Mouse (Mus musculus) megakaryocyte, embryonic 14.5 days (primary cell): Measurements from ENCODE around the gene Arv1. TPM values are rescaled to one million over a fixed set of nuclear protein-coding genes. Genes with fewer than 3 reads are reported as not detected.

Experiments
- H3K27me3 ChIP-seq: replicated peaks from 2 replicates; pipeline ENCODE3; 2012; ENCODE audit warnings: inconsistent platforms
- H3K36me3 ChIP-seq: replicated peaks from 2 replicates; pipeline ENCODE3; 2012; ENCODE audit warnings: low read length, inconsistent platforms, mixed read lengths
- H3K4me1 ChIP-seq: 2 replicates; pipeline ENCODE4 v1.6.1; 2012; ENCODE audit warnings: inconsistent platforms
- H3K4me3 ChIP-seq: replicated peaks from 2 replicates; pipeline ENCODE3; 2012; ENCODE audit warnings: moderate library complexity, mild to moderate bottlenecking, inconsistent platforms
- H3K9me3 ChIP-seq: 2 replicates; pipeline ENCODE4 v1.6.1; 2012; ENCODE audit warnings: inconsistent platforms
- FLI1 ChIP-seq: IDR thresholded peaks from 2 replicates; pipeline ENCODE4 v1.6.1; 2012; ENCODE audit warnings: low read length, inconsistent platforms, mixed read lengths
- GATA1 ChIP-seq: IDR thresholded peaks from 3 replicates; pipeline ENCODE4 v1.6.1; 2012; ENCODE audit warnings: mixed read lengths, low read length, inconsistent platforms, borderline replicate concordance
- polyA plus RNA-seq: library from polyadenylated mRNA; stranded (reverse); fragments of >175 nt; gene quantifications from 2 replicates; pipeline ENCODE4 v1.2.3, GENCODE M21; 2012; ENCODE audit warnings: low replicate concordance; ENCODE audit not compliant: insufficient read depth

The Arv1 gene
- polyA plus RNA-seq, 1 experiment: 3.8 TPM

DNA sequence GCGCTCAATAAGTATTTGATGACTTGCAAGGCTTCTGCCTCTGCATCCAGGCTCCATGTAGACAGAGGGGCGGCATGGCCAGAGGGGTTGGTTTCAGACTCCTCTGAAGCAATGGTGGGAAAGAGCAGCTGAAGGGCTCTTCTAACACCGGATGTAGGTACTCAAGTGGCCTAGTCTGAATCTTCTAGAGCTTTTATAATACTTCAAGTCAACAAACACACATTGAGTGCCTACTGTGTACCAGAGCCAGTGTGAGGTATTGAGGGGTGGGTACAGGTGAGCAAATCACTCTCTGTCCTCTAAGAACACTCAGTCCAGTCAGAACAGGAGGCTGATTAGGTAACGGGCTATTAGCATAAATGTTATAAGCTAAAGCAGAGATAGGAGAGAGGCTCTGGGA, 30.2 kb upstream of the Arv1 start:
- H3K4me3 ChIP-seq: no peak overlapping the region
- H3K36me3 ChIP-seq: peaks cover 83% of the 10 kb centered on the region
- no peak for TF ChIP-seq GATA1
- TF ChIP-seq FLI1: no peak
- no peaks in the 10 kb centered on the region for H3K9me3 ChIP-seq
- peaks cover 3% of the 10 kb centered on the region; the same call in 1 of the 2 replicates for H3K4me1 ChIP-seq
- no peaks in the 10 kb centered on the region for H3K27me3 ChIP-seq

DNA sequence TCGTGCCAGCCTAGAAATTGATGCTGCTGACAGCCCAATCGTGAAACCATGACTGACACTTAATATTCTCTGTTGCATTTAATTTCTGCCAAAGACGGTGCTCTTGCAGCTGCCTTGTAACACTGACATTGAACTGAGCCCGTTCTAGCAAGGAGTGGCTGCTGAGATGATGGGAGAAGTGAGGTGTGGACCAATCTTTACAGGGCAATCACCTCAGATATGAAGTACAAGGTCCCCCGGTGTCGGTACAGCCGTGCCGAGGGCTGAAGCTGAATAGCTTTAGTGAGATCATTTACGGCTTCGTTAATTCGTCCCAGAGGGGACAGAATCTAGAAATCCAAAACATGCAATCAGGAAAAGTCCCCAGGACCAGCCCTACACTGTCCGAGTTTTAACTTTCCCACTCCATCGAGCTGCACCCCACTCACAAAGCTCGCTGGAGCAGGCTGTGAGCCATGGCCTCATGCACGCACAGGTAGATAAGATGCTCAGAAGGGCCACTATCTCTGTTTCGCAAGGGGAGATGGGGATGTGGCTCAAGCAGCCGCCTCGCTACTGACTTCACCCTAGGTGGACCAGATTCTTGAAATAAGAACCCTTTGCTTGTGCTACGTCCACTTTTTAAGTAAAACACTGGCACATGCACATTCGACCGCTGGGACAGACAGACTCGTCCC, 26.4 kb upstream of the Arv1 start:
- no peaks in the 10 kb centered on the region for H3K9me3 ChIP-seq
- TF ChIP-seq FLI1 (no peak), GATA1 (no peak)
- H3K4me3 ChIP-seq: no peak overlapping the region
- H3K27me3 ChIP-seq: no peaks in the 10 kb centered on the region
- H3K4me1 ChIP-seq: peaks cover 9% of the 10 kb centered on the region
- H3K36me3 ChIP-seq: peaks cover 93% of the 10 kb centered on the region

DNA sequence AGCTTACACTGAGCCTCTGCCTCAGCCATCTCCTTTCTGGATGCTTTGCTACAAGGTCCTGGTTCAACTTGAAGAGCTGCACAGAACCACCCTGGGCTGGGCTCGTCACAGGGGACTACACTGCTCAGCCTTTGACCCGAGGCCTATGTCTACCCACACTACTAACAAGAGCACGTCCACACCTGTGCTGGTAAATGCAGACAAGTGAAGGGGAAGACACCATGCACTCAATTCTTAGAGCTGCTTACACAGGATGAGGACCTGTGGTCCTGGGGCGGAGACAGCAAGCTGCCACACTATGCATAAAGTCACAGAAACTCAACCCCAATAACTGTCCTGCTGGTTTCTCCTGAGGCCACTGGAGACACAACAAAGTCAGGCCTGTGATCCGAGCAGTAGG, 21.7 kb upstream of the Arv1 start:
- Histone ChIP-seq H3K4me3 (no peak overlapping the region), H3K27me3 (no peaks in the 10 kb centered on the region), H3K4me1 (peaks cover 28% of the 10 kb centered on the region), H3K9me3 (no peaks in the 10 kb centered on the region), H3K36me3 (peaks cover 89% of the 10 kb centered on the region)
- TF ChIP-seq GATA1: no peak
- no peak for TF ChIP-seq FLI1

DNA sequence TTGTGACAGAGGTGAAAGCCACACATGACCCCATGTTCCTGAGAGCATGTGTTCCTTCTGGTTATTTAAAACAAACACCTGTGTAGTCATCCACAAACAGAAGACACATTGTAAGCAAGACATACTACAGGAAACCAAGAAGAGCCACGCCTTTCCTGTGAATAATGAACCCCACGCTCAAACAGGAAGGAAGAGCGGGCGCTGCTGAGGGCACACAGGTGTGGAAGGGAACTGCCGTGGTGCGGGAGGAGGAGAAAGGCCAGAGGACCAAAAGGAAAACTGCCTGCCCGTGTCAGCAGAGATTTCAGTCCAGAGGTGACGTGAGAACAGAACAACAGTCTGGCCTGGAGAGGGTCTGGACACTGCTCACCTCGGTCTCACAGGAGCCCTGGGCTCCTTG, 20.9 kb upstream of the Arv1 start:
- TF ChIP-seq FLI1 (no peak), GATA1 (no peak)
- Histone ChIP-seq H3K9me3 (no peaks in the 10 kb centered on the region), H3K4me3 (no peak overlapping the region), H3K27me3 (no peaks in the 10 kb centered on the region), H3K4me1 (peaks cover 28% of the 10 kb centered on the region), H3K36me3 (peaks cover 87% of the 10 kb centered on the region)

DNA sequence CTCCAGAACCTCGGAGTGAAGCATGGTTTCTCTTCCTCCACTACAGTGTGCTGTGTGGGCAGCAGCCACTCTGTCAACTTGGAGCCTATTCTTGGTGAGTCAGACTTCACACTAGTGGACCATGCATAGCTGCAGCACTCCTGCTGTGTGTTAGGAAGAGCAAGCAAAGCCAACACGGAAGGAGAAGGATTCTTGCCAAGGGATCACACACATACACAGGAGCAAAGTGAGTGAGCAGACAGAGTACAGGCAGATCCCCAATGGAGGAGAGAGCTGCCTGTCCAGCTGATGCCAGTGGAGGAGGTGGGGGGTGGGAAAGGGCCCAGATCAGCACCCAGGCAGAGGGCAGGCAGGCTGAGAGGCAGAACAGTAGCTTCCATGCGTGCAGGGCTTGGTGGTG, 19.8 kb upstream of the Arv1 start:
- Histone ChIP-seq H3K36me3 (peaks cover 86% of the 10 kb centered on the region), H3K9me3 (no peaks in the 10 kb centered on the region), H3K4me1 (peaks cover 28% of the 10 kb centered on the region), H3K4me3 (peak overlapping the region; percentile 10), H3K27me3 (no peaks in the 10 kb centered on the region)
- TF ChIP-seq GATA1 (no peak), FLI1 (no peak)

DNA sequence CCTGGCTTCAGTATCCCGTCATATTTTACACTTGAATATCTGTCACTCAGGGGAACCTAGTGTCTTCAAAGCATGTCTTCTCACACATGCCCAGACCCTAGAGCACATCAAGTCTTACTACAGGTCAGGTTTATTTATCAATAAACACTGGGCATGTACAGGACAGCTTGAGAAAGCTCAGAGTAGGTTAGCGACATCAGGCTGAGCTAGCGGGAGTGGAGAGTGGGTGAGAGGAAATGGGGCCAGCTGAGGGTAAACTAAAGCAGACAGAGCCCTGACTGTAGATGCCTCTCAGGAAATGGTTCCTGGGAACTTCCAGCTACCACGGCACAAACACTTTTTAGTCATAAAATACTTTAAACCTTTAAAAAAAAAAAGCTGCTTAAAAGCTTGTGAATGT, 18.4 kb upstream of the Arv1 start:
- Histone ChIP-seq H3K9me3 (no peaks in the 10 kb centered on the region), H3K4me3 (no peak overlapping the region), H3K36me3 (peaks cover 82% of the 10 kb centered on the region), H3K27me3 (no peaks in the 10 kb centered on the region), H3K4me1 (peaks cover 28% of the 10 kb centered on the region)
- TF ChIP-seq GATA1: no peak
- no peak for TF ChIP-seq FLI1

DNA sequence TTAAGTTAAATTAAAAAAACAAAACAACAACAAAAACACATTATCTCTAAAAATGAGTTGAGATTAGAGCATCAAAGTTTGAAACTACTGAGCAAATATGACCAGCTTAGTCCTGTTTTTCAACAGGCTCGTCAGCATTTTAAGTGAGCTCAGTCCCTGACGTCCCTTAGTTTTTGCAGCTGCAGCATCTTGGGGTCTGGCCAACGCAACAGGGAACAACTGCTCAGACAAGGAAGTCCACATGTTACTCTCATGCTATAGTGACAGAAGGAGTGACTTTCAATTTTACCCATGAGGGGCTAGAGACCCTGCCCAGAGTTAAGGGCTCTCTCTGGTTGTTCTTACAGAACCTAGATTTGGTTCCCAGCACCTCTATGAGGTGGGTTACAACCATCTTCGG, 17.6 kb upstream of the Arv1 start:
- no peaks in the 10 kb centered on the region for H3K9me3 ChIP-seq
- H3K4me1 ChIP-seq: peaks cover 28% of the 10 kb centered on the region
- H3K27me3 ChIP-seq: no peaks in the 10 kb centered on the region
- TF ChIP-seq FLI1 (no peak), GATA1 (no peak)
- no peak overlapping the region for H3K4me3 ChIP-seq
- peaks cover 84% of the 10 kb centered on the region for H3K36me3 ChIP-seq

DNA sequence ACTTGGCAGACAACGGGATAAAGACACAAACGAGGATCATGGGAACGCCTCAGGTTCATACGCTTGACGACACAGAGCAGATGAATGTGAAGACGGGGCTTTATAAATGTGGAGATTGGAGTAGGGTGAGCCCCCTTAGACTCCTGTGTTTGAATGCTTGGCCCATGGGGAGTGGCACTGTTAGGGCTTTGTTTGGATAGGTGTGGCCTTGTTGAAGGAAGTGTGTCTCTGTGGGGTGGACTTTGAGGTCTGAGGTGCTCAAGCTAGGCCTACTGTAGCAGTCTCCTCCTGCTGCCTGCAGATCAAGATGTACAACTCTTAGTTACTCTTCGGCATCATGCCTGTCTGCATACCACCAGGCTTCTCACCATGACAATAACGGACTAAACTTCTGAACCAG, 16.1 kb upstream of the Arv1 start:
- Histone ChIP-seq H3K36me3 (peaks cover 81% of the 10 kb centered on the region), H3K9me3 (no peaks in the 10 kb centered on the region)
- TF ChIP-seq FLI1 (no peak), GATA1 (no peak)

DNA sequence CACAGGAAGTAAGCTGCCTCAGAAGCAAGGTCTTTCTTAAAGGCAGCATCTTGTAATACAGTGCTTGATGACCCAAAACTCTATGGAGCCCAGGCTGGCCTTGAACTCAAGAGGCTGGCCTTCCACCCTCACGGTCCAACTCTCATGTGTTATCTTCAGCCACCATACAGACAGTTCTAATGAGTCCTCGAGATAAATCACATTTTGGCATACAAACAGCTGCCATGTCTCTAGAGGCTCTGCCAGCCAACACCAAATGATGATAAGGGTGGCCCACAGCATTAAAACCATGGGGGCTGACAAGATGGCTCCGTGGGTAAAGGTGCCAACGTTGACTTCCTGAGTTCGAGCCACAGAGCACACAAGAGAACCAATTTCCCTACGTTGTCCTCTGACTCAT, 8.7 kb upstream of the Arv1 start:
- Histone ChIP-seq H3K4me1 (peaks cover 16% of the 10 kb centered on the region), H3K9me3 (no peaks in the 10 kb centered on the region), H3K36me3 (peaks cover 68% of the 10 kb centered on the region), H3K27me3 (no peaks in the 10 kb centered on the region), H3K4me3 (no peak overlapping the region)
- TF ChIP-seq FLI1: no peak
- no peak for TF ChIP-seq GATA1

More for the DNA sequence above, 16.1 kb upstream of the Arv1 start:
- Histone ChIP-seq H3K27me3 (no peaks in the 10 kb centered on the region), H3K4me3 (no peak overlapping the region), H3K4me1 (peaks cover 19% of the 10 kb centered on the region)

DNA sequence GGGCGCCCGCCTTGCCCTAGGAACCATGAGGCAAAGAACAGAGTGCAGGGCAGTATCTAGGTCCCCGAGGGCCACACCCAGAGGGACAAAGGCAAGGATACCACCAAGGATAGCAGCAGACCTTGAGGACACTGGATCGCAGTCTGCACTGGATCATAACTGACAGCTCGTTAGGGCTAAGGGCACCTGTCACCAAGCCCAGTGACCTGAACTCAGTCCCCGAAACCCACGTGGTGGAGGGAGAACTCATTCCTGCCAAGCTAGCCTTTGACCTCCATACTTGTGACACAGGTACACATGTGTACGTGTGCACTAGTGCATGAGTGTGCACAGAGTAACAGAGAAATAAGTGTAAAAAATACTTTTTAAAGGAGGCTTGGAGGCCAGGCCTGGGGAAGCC, 6.2 kb upstream of the Arv1 start:
- peaks cover 25% of the 10 kb centered on the region for H3K4me1 ChIP-seq
- no peaks in the 10 kb centered on the region for H3K27me3 ChIP-seq
- no peaks in the 10 kb centered on the region for H3K9me3 ChIP-seq
- TF ChIP-seq FLI1 (no peak), GATA1 (no peak)
- no peak overlapping the region for H3K4me3 ChIP-seq
- peaks cover 49% of the 10 kb centered on the region for H3K36me3 ChIP-seq

DNA sequence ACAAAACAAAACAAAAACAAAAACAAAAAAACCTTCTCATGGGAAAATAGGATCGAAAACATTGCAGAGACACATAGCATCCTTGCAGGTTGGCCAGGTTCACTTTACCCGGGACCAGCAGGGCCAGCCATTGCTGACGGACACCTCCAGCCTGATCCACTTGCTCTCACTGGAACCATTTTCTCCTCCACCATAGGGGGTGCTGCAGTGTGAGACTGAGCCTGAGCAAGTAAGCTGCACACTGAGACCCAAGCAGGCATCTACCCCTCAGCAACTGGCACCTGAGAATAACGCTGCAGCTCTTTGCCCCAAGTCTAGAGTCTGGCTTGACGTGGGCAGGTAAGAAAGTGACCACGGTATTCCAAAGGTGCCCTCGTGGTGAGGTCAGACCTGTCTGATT, 1.8 kb upstream of the Arv1 start:
- Histone ChIP-seq H3K36me3 (peaks cover 14% of the 10 kb centered on the region), H3K4me1 (peaks cover 36% of the 10 kb centered on the region), H3K9me3 (no peaks in the 10 kb centered on the region), H3K4me3 (peak overlapping the region; percentile 95), H3K27me3 (no peaks in the 10 kb centered on the region)
- TF ChIP-seq FLI1 (no peak), GATA1 (no peak)
